Mouse (Mus musculus) thymus, postnatal 14 days (tissue): Measurements from ENCODE around the gene Bst2.

Source experiments
- DNase-seq: peaks from one replicate; pipeline ENCODE4 v3.0.0; 2021

Gene Bst2

DNA sequence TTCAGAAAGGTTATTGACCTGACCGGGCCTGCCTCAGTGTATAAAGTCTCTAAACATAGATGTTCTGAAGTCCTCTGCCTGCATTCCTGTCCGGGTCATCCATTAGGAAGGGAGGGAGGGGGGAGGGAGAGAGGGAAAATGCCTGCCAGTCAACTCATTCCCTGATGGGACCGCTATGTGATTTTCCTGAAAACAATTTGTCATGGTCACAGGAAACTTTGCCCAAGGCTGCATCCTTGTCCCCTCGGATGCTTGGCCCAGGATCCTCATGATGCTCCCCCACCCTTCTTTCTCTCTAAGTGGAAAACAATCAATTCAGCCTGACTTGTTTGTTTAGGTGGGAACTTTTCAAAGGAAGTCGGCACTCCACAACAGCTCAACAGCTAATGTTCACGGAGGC lies 20.5 kb downstream of the Bst2 start:
- no peak for DNase-seq

DNA sequence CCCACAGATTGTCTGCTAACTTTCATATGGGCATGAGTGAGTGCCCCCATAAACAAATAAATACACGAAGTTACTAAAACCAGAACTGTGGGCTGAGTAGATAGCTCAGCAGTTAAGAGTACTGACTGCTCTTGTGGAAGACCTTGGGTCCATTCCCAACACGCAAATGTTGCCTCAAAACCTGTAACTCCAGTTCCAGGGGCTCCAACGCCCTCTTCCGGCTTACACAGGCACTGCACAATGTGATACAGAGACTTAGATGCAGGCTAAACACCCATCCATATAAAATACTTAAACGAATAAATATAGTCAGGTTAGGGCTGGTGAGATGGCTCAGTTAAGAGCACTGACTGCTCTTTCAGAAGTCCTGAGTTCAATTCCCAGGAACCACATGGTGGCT lies 22.2 kb downstream of the Bst2 start:
- DNase-seq, result no peak

DNA sequence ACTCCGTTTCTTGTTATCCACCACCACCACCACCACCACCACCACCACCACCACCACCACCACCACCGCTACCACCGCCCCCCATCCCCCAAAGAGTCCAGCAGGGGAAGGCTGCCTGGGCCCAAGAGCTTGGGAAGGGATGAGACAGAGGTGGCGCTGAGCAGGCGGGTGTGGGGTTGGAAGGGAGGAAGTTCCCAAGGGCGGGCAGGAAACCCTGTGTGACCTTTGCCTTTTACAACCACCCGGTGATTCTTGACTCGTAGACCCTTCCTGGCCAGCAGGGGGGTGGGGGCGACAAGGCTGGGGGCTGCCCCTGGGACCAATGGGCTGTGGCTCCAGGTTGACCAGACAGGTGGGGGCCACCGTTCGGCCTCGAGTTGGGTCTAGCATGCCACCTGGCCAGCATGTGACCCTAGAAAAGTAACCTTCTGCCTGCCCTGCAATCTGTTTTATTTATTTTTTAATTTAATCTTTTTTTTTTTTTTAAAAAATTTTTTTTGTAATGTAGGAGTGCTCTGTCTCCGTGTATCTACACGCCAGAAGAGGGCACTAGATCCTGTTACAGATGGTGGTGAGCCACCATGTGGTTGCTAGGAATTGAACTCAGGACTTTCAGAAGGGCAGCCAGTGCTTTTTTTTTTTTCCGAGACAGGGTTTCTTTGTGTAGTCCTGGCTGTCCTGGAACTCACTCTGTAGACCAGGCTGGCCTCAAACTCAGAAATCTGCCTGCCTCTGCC lies 24.1 kb downstream of the Bst2 start:
- no peak for DNase-seq

DNA sequence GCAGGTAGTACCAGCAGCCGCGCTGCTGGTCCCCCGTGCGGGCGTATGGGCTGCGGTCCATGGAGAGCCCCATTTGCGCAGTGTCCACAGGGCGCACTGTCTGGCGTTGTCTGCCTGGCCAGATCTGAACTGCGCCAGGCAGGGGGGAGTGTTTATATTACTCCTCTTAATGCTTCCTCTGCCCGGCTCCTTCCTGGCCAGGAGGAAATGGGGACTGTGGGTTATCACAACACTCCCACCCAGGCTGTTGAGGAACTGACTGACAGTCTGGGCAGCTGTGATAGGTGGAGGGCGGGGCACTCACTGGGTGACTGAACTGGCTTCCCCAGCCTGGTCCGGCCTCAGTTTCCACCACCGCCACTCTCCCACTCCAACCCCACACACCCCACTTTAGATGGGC lies 25.6 kb downstream of the Bst2 start, which contains the start of gene Plvap:
Plvap (minus strand) TSS at position 109 of the 400 bp plus-strand sequence.
- no peak for DNase-seq

DNA sequence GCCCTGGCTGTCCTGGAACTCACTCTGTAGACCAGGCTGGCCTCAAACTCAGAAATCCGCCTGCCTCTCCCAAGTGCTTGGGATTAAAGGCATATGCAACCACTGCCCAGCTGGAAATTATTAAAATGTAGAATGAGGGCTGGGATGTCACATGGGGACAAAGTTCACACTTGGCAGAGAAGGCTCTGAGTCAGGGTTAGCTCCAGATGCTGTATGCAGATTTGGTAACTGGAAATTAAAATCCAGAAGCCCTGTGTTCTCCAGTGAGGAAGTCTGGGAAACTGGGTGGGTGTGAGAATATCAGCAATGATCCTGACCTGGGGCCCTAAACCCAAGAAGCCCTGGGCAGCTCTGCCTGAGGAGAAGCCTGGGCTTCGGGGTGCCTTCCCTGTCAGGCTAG lies 27.9 kb downstream of the Bst2 start:
- no peak for DNase-seq

DNA sequence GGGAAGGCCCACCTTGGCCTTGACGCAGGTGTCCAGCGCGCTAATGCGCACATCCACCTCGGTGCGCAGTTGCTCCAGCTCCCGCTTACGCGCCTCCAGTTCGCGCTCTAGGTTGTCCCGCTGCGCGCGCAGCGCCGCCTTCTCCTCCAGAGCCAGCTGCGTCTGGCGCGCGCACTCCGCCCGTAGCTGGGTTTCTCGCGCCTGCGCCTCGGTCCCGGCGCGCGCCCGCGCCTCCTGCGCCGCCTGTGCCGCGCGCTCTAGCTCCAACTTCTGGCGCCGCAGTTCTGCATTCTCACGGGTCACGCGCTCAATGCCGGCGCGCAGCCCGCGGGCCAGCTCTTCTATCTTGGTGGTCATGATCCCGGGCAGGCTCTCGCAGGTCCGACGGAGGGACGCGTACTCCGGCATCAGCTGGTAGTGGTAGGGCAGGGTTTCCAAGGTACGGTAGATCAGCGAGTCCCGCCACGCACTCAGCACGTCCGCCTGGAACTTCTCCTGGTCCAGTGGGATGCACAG lies 29.6 kb downstream of the Bst2 start:
- DNase-seq, result peak; percentile 74

DNA sequence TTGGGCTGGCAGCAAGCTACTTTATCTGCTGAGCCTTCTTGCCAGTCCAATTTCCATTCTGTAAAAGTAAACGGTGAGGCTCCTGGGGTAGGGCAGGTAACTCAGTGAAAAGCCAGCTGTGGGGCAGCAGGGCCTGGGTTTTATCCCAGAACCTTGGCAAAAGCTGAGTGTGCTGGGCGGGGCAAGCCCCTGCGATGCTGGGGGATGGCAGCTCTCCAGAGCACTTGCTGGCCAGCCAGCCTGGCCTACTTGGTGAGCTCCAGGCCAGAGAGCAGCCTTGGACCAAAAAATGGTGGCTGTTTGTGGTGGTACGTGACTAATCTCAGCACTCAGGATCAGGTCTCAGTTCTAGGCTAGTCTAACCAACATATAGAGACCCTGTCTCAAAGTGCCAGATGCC lies 31.3 kb downstream of the Bst2 start:
- DNase-seq, result no peak

DNA sequence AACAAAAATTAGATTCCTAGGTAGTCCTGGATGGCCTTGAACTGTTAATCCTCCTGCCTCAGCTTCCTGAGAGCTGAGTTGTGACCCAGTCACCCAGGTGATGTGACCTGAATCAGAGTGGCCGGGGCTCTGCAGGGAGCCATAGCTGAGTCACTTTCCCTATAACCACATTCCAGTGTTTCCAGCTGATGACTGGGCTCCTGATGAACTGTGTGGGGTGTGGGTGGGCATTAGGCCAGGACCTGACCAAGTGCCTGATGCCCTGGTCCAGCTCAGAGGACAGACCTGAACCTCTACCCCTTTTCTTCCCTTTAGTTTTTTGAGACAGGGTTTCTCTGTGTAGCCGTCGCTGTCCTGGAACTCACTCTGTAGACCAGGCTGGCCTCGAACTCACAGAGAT lies 31.9 kb downstream of the Bst2 start:
- DNase-seq, result no peak

DNA sequence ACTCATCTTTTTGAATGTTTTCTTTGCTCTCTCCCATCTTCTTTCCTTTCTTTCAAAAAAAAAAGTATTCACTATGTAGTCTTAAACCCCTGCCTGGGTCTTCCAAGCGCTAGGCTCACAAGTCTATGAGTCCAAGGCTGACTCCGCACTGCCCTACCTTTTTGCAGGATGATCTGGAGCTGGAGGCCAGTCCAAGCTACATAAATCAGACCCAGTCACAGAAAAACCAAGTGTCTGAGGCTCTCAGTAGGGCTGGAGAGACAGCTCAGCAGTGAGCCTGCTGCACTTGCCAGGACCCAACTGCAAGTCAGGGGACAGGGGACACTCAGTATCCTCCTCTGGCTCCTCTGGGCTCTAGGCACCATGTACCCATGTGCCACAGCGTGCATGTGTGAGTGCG lies 32.9 kb downstream of the Bst2 start:
- DNase-seq, result no peak

DNA sequence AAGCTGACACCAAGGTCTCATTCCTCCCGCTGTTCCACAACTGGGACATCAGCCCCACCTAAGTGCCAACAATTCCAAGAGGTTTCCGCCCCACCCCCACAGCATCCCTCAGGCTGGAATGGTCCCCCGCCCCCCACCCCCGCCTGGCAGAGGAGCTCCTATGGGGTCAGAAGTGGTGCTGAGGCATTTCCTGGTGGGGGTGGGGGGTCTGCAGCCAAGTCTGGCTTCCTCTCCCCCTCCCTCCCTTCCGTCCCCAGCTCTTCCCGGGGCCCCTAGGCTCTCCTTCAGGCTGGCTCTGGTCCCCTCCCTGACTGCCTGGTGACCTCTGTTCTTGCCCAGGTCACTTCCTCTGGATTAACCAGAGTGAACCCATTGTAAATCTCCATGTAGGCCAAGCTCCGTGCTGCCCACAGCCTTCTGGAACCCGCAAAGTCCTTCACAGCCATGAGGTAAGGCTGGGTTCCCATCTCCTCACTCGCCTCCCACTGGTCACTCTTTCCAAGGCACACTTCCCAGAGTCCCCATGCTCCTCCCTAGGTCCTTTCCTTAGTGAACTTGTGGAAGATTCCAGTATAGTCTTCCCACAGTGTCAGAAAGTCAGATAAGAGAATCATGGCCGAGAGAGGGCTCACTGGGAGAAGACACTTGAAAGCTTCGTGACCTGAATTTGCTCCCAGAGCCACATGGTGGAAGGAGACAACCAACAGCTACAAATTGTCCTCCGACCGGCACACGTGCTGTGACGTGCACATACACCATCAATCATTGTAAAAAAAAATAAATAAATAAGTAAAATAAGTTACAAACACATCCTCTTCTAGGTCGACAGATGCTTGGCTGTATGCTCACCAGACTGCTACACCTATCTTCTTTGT lies 38.2 kb downstream of the Bst2 start:
- no peak for DNase-seq

DNA sequence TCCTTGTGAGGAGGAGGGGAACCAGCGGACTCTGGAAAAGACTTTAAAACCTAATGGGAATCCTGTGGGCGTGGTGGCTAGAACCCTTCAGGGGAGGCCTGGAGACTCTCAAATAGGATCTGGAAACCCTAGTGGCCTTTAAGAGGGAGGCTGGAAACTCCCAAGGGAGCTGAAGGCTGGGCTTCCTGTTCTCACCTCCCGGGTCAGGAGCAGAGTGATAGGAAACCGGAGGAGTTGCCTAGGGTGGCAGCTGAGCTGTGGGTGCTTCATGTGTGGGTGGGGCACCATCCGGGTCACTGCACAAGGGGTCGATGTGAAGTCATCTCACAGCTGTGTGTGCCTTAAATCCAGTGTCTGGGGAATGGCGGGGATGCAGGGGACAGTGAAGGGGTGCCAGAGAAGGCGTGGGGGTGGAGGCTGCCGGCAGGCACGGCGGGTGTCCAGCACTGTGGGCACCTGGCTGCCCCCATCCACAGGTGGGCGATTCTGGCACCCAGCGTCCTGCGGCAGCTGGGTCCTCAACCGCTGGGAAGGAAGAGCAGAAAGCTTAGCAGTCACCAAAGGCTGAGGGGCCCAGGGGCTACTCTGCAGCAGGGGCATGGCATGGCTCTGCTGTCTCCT lies 39.3 kb downstream of the Bst2 start:
- no peak for DNase-seq

DNA sequence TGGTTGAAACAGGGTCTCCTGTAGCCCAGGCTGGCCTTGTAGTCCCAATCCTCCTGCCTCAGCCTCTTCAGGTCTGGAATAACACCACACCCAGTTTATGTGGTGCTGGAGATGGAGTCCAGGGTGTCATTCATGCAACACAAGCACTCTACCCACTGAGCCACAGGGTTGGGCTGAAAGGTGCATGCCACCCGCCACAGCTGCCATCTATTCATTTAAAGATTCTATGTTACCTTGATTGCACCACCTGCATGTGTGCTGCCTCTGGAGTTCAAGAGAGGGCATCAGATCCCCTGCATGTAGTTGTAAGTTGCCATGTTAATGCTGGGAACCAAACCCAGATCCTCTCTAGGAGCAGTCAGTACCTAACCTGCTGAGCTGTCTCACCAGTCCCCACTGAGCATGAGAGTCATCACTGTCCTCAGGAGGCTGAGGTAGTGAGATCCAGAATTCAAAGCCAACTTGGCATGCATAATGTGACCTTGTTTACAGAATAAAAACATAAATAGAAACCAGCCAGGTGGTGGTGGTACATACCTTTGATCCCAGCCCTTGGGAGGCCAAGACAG lies 40.1 kb downstream of the Bst2 start:
- no peak for DNase-seq

DNA sequence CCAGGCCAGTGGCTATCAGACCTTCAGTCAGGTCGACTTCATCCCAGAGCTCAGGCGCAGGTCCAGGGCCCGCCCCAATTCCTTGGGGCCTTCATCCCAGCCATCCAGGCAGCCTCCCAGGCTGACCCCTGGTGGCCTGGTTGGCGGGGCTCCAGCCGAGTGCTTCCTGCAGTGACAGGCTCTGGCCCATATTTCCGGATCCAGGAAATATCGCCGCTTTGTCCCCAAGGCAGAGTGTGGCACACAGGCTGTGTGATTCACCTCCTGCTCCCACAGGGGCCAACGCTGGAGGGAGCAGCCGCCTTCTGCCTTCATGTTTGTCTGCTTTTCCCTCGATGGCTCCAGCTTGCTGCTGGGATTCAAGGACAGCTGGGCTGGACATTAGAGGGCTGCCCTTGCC lies 40.8 kb downstream of the Bst2 start:
- DNase-seq, result no peak

DNA sequence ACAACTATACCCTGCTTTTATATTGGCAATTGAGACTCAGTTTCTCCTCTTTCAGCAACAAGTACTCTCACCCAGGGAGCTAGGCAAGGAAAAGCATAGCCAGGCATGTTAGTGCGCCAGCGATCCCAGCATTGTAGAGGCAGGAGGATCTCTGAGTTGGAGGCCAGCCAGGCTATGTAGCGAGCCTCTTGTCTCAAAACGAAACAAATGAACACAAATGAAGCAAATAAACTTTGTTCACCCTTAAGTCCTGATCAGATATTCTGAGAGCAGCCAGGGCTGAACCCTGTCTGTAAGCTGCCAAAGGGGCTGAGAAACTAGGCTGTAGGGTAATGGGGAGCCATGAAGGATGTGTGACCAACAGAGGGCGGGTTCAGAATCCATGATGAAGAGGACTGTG lies 41.4 kb downstream of the Bst2 start:
- DNase-seq, result no peak

DNA sequence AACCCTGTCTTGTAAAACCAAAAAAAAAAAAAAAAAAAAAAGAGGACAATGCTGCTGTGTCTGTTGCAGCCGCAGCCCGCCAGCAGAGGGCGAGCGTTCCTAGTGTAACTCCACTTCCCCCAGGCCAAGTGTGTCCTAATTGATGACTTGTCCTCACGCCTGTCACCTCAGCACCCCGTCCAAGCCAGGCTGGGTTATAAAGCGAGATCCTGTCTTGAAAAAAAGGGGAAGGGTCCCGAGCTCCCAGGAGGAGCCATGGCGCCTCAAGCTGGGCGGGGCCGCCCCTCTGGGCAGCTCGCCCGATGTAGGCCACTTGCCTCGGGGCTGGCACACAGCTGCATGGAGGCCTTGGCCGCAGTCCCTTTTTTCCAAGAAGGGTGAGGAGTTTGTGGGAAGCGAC lies 42.2 kb downstream of the Bst2 start:
- peak; percentile 85 for DNase-seq

DNA sequence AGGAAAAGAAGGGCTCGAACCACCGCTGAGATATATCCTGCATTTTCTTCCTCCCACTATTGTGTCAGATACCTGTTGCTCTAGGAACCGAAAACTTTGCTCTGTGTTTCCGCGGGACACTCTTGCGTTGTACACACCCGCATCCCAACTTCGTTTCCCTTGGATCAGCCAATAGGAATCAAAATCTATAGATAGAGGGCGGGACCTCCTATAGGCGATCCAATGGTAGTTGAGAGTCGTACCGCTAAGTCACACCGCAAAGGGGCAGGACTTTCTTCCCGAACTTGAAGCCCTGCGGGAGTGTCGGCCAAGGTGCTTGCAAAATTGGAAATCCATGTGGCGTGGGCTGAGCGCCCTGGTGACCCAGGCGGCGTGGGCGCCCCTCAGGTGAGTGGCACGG lies 48.8 kb downstream of the Bst2 start:
- peak; percentile 91 for DNase-seq

DNA sequence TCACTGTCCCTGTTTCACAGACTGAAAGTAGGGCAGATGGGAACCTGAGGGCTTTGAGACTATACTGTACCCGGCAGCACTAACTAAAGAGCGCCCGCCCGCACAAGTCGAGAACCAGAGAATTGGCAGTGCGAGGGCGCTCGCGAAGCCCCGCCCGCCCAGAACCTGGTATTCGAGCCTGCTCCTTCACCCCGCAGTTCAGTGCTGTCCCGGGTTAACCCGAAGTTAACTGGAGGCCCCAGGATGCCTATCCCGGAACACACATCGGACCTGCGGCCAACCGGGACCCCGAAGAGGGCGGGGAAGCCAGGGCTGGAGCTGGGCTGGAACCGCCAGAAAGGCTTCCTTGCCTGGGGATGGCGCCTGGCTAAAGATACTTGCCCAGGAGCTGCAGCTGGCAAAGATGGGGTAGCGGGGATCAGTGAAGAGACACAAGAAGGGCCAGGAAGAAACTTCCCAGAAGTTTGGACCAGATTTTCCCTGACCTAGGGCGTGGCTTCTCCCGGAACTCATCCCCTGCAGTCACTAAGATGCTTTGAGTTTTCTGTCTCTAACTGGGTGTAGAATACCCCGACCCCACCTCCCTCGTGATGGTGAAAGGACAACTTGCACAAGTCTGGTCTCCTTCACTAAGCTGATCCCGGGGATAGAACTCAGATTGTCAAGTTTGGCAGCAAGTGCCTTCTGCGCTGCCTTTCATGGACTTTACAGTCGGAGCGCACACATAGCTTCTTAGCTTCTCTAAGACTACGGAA lies 49.4 kb downstream of the Bst2 start, which contains the start of gene Gtpbp3:
Gtpbp3 (plus strand) TSS at position 413 of the 755 bp plus-strand sequence.
- DNase-seq, result peak; percentile 85

DNA sequence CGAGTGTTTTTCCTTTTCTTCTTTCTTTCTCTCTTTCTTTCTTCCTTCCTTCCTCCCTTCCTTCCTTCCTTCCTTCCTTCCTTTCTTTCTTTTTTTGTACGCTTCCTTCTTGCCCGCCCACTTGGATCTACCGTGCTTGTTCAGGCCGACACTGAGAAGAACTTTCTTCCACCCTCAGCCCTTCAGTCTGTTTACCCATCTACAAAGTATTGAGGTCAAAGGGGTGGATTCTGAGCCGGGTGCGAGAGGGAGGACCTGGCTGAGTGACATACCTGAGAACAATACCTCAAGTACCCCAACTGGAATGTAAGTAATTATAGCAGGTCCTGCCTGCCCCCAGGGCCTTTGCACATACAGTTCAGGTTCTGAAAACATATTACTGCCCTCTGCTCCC lies 51.1 kb downstream of the Bst2 start:
- no peak for DNase-seq

DNA sequence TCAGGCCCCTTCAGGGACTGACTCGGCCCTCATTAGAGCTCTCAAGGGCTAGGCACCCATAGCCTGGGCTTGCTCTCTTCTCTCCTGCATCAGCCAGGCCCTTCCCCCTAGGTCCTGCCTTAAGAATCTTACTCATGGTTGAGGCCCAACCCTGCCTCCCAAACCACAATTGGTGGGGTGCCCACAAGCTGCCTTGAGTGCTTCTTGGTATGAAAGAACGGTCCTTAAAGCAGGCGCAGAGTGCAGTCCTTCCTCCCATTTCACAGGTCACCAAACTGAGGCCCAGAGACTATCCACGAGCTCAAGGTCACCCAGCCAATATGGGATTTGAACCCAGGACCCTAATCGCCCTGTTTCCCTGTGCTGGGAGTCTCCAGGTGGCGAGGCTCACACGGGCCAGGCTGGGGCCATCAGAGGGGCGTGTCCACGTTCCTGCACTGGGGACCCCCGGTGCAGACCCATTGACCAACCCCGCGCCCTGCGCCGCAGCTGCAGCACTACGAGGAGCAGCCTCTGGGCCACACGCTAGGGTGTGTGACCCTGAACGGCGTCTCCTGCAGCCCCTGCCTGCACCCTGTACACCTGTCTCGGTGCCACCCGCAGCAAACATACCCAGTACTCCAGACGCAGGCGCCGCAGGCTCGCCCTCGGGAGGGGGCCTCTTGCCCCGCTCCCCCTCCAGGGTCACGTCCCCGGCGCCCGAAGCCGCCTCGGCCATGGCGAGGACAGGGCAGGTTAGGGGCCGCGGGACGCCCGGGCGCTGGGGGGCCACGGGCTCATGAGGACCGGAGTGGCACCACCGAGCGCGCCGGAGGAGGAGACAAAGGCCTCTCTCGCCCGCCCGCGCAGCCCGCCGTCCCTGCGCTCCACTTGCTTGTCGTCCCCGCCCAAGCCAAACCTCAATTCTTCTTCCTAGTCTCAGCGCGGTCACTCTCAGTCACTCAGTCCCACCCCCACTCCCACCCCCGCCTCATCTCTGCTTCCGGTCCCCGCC lies 51.8 kb downstream of the Bst2 start, which contains the start of gene Ano8:
Ano8 (minus strand) TSS at position 822 of the 994 bp plus-strand sequence.
- DNase-seq, result peak; percentile 86

DNA sequence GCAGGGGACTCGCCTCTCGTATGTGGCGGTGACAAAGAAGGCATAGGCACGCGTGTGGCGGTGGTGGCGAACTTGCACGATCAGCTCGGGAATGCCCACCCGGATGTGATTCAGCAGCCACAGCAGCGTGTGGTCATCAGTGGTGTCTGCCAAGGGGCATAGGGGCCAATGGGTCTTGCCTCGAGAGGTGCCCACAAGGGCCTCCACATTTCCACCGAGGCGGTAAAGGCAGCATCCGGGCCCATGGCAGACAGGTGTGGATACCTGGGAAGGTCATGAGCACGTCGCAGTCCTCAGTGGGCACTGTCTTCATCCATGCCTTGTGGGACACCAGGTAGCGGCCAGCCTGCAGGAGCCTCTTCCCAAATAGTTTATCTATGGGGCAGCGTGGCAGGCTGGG lies 52.5 kb downstream of the Bst2 start:
- DNase-seq, result no peak
